Mouse (Mus musculus) liver, postnatal 0 days (tissue): Measurements from ENCODE around the gene Gp1ba.

Experiments used
- CTCF ChIP-seq: sonication (generic); IDR thresholded peaks from 2 replicates; pipeline ENCODE4 v1.5.1; 2016; ENCODE audit warnings: antibody characterized with exemption, low read depth
- EP300 ChIP-seq: IDR thresholded peaks from 2 replicates; pipeline ENCODE4 v1.6.1; 2016; ENCODE audit warnings: antibody characterized with exemption, low read depth, mild to moderate bottlenecking

DNA sequence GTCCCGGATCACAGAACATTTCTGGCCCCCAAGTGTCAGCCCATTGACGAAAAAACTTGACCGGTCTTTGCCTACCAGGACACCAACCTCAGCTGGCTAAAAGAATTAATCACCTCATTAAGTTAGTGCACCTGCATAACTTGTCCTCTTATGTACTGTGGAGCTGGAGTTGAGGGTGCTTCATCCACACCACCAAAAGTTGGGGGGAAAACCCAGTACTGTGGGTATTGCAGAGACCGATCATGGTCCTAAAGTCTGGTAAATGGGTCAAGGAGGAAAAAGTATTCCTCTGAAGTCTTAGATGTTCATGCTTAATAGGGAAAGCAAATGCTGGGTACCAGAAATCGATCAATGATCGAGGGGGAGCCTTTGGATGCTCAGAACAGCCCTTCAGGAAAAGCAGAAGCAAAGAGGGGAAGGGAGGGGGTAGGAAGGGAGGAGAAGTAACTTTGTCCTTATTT is 14.0 kb downstream of the Gp1ba start:
- no peak for TF ChIP-seq CTCF
- no peak for TF ChIP-seq EP300
